Mouse (Mus musculus): Measurements from ENCODE around the gene Rad54l. TPM values are rescaled to one million over a fixed set of nuclear protein-coding genes. Genes with fewer than 3 reads are reported as not detected.
A peak's percentile ranks its signal among the peaks of the same experiment; 100 is the strongest.

Rad54l gene
- total RNA-seq, 2 experiments from 2014 or later: 0.36 to 0.91 TPM

DNA sequence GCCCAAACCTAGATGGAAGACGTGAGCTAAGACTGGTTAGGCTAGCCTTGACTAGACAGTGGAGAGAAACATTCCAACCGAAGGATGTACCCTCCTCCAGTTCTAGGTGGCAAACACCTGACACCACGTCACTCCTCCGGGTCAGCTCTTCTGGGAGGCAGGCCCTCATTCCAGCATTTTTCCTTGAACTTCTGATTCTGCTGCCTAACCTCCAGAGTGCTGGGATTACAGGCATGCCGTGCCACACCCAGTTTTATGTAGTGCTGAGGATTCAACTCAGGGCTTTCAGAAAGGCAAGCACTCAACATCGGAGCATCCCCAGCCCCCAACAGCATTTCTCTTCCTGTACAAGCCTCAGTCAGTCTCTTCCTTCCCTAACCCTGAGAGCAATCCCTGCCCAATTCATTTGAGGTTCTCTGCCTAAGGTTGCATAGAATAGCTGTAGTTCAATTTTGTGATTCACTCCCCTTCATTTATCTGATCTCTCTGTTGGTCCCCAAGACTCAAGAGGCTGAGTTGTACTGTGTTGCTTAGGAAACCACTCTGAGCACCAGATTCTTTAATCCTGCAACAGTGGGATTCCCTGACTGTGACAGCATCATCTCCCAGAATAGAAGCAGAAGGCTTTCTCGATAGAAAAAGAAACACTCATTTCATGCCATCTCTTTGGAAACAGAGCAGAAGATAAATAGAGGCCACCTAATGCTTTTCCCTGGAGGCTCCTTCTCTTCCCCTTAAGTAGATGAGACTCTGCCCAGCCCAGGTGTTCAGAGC is 17.5 kb upstream of the Rad54l start:
- no peak for DNase-seq

DNA sequence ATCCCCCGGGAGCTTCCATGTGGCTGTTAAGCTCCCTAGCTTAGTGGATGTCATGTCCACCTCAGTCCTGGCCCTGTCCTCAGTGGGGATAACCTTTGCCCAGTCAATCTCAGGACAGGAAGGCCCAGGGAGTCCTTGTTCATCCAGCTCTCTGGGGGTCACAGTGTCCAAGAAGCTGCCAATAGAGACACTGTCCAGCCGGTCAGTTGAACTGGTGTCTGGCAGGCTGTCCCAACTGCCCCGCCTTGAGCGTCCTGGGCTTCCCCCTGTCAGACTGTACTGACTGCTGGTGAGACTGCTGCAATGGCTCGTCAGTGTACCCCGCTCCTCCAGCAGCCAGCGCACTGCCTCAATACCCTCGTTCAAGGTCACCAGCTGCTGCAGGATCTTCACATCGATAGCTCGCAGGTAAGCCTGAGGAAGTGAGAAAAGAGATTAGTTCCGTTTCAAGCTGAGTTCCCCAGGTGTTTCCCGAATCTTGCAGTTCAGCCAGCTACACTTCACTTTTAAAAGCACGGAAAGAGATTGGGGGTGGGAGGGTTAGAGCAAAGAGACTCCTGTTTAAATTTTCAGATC is 14.0 kb upstream of the Rad54l start:
- DNase-seq: no peak

DNA sequence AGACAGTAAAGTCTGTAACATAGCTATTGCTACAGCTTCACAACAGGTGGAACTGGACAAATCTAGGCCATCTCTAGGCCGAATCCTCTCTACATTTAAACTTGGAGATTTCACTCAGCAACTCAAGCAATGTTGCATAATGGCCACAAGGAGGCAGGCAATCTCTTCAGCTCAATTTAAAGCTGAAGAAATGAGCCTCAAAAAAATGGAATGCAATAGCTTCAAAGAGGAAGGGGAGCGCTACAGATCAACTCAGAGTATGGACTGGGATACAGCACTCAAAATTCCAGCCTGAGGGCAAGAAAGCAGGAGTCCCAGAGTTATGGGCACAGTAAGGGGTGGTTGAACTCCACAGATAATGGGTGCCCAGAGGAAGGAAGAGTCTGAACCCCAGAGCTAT is 11.5 kb upstream of the Rad54l start:
- no peak for DNase-seq

DNA sequence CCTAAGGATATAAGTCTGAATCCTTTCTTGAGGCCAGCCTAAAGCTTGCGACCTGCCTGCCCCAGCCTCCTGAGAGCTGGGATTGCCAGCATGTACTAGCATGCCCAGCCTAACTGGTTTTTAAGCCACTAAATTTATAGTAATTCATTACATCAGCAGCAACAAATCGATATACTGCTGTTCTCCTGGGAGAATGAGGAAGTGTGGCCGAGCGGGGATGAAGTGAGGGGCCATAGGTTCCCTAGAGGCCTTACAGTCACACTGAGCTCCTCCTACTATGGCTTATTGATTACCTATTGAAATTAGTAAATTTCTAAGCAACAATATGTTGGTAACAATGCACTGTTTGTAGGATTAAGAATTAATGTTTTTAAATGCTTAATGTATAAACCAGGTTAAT is 9.6 kb upstream of the Rad54l start:
- no peak for DNase-seq

DNA sequence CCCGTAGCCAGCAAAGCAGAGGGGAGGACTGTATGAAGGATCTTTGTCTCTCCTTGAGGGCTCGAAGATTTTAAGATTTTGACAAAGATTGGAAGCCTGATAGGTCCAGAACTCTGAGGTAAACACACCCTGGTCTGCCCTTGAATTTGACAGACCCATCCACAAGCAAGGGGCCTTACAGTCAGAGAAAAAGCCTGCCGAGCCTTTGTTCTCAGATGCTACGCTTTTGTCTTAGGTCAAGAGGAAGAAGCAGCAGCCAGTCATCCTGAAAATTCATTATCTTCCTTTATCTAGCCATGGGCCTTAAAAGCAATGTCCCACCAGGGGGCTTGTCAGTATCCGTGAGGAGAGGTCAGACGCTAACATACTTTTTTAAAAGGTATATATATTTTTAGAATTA is 4.5 kb upstream of the Rad54l start:
- no peak for DNase-seq

DNA sequence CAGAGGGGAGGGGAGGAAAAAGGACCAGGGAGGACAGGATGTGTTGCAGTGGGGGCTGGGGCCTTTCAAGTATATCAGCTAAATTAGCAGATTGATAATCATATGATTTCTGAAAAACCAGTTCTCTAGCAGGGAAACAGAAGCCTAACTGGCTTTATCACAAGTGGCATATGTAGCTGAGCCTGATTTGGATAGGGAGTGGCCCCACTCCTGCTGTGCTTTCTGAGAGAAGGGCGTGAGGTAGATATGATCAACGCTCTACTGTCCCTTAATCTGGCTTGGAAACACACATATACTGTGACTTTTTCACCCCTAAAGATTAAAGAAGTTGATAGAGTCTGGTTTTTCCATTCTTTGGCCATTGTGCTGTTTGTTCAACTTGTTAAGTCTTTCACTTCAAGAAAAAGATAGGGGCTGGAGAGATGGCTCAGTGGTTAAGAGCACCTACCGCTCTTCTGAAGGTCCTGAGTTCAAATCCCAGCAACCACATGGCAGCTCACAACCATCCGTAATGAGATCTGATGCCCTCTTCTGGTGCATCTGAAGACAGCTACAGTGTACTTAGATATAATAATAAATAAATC is 2.4 kb upstream of the Rad54l start:
- DNase-seq: no peak

DNA sequence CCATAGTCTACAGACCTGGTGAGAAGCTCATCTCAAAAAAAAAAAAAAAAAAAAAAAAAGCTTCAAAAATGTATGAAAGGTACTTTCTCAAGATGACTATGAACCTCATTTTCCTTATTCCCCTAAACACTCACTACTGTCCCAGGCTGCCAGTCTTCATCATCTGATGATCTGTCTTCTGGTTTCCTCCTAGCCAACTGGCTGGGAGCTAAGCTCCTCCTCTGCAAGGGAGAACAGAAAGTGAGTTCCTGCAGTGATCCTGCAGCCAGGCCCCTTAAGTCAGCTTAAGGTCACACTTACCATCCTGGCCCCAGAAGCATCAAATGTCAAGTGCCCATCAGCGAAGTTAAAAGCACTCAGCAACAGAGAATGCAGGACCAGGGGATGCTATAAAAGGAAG is 728 bp downstream of the Rad54l start:
- no peak for DNase-seq

DNA sequence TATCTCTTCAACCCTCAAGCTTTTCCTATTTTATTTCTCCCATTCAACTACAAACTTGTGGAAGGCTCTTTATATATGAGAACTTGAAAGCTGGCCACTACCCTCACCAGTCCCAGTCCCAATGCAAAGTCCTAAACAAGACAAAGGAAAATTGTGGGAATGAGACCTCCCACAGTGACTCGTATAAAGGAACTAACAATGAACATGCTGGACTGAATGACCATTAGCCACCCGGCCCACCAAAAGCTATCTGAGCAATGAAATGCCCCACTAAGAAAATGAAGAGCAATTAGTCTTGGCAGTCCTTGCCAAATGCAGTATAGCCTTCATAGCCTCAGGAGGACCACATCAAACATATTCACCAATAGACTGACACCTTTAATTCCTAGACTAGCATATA is 12.0 kb downstream of the Rad54l start:
- no peak for DNase-seq

DNA sequence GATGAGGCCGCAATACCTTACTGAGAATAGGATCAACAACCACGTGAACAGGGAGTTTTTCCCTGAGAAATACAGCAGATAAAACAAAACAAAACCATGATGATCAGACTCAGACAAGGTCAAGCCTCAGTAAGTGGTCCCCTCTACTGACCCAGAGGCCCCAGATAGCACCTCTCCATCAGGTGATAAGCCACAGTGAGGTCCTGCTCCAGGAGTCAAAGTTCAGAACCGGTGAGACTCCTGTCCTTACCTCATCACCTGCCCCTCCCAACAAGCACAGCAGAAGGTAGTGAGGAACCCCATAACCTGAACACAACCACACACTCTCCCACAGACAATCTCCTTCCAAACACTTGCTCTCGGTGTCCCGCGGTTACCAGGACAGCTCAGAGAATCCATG is 12.8 kb downstream of the Rad54l start:
- no peak for DNase-seq

DNA sequence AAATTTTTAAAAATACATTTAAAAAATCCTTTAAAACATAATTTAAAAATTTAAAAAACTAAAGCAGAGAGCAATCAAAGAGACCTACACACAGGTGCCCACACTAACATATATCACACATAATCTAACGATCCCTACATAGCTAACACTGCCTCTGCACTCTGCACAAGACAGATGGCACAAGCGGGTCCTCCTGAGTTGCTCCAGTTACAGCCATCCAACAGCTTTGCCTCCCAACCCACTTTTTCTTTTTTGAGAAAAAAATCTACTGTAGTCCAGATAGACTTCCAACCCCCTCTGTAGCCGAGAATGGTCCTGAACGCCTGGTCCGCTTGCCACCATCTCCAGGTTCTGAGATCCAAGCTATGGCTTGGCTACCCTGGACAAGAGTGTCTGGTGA is 18.2 kb downstream of the Rad54l start:
- no peak for DNase-seq

DNA sequence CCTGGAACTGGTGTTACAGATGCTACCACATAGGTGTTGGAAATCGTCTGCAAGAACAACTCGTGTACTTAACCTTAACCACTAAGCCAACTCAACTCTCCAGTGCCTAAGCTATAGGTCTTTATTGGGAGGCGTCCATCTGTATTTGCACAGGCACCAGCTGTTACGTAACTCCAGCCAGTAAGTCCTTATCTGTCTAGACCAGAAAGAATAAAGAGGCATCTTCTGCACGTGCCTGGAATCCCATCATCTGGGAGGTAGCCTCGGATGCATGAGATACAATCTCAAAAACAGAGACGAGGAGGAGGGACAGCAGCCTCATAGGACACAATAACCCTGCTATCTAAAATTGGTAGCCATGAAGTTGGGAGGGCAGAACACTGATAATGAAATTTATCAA is 22.5 kb downstream of the Rad54l start:
- no peak for DNase-seq

DNA sequence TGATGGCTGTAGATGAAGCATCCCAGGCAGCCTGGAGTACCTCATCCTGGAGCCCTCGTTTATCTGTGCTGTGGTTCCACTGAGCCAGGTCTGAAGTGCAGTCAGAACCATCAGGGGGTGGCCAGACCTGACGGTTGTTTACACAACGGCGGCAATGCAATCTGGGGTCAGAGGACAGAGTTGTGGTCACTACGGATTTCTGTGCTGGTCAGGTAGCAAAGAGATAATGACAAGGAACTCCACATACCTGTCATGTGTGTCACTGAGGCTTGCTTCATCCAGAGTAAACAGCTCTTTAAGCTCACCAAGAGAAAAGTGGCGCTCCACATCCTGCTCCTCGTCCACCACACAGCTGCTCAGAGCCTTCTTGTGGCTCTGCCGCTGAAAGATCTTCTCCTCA is 26.3 kb downstream of the Rad54l start:
- DNase-seq: no peak

DNA sequence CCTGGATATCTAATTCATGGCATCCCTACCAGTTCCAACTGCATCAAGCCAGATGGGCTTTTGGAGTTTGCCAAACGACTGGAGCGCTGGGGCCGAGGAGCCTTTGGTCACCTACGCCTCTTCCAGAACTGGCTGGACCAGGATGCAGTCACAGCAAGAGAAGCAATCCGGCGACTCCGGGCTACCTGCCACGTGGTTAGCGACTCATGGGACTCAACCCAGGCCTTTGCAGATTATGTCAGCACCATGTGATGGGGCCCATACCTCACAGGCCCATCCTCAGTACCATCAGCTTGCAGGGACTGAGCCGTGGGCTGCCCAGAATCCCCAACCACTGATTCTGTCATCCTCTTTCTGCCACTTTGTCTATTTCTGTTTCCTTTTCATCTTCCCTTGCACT is 27.2 kb downstream of the Rad54l start:
- DNase-seq: no peak

DNA sequence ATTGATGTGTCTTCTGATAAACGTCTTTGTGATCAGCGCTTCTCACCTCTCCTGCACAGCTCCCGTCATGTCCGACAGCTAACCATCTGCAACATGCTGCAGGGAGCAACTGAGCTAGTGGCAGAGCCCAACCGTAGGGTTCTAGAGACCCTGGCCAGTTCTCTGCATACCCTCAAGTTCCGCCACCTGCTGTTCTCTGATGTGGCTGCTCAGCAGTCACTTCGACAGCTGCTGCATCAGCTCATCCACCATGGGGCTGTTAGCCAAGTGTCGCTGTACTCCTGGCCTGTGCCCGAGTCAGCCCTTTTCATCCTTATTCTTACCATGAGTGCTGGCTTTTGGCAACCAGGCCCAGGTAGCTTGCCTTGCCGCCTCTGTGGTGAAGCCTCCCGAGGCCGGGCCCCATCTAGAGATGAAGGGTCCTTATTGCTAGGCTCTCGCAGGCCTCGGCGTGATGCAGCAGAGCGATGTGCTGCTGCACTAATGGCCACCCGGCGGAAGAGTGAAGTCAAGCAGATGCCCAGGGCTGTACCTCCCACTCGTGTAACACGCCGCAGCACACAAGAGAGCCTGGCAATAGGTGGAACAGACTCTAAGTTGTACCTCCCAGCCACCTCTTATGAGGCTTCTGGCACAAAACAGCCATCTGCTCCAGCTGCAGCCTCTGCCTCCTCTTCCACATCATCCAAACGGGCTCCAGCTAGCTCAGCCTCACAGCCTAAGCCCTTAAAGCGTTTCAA is 34.8 kb downstream of the Rad54l start:
- DNase-seq: peak; percentile 15

DNA sequence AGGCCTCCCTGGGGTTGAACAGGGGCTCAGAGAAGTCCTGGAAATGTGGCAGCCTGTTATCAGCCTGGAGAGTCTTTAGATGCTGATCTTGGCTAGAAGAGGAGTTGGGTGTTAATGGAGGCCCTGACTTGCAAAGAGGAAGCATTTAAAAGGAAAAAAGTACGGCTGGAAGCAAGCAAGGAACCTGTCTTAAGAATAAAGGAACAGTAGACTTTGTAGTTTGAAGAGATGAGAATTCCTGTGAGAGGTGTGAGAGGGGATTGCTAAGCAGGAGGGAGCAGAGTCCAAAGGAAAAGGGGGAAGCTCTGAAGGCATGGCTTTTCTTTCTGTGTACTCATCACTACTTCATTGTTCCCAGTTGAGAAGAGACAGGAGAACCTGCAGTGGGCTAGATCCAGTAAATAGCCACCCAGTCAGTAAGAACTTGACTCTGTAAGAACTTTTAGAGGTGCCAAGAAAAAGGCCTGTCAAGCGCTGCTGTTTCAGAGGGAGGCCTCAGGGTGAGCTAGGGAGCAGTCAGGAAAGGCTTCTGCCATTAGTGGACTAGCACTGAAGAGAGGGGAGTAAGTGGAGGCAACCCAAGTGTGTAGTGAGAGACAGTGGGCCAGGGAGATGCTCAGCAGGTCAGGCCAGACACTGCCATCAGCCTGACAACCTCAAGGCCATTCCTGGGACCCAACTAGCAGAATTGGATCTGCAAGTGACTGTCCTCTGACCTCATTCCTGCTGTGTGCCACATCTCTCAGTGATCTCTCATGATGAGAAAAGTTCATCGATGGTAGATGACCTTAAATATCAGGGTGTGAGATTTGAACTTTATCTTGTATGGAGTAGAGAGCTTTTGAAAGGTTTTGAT is 46.0 kb downstream of the Rad54l start:
- DNase-seq: no peak

DNA sequence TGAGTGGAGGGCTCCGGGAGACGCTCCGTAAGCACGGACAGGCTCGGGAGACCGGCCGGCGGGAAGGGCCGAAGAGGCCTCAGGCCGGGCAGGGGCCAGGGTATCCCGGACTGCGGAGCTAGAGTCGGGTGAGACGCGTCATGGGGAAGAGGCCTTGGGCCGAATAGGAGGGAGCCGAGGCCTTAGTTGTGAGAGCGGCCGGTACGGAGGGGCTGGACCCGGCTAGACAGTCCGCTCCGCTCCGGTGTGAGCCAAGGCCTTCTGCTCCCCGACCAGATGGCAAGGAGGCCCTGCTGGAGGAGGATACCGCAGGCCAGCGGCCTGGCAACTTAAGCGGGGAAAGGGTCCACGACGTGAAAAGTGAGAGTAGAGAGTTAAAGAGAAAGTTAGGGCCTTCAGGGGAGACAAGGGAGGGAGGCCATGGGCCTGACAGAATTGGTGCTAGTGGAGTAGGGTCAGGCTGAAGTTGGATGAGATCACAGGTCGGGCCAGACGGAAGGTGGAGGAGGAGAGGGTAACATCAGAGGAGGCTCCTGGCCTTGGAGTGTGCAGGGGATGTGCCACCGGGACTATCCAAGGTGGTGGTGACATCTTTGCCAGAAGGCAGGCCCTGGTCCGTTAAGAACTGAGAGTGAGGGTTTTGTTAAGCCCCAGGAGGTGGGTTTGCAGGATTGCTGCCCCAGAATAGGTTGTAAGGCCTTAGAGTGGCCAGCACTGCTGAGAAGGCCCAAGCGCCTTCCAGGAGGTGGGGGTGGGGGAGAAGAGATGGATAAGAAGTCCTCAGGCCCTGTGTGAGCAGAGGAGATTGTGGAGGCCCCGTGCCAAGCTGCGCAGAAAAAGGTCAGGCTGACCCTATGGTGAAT is 46.9 kb downstream of the Rad54l start:
- peak; percentile 41 for DNase-seq

DNA sequence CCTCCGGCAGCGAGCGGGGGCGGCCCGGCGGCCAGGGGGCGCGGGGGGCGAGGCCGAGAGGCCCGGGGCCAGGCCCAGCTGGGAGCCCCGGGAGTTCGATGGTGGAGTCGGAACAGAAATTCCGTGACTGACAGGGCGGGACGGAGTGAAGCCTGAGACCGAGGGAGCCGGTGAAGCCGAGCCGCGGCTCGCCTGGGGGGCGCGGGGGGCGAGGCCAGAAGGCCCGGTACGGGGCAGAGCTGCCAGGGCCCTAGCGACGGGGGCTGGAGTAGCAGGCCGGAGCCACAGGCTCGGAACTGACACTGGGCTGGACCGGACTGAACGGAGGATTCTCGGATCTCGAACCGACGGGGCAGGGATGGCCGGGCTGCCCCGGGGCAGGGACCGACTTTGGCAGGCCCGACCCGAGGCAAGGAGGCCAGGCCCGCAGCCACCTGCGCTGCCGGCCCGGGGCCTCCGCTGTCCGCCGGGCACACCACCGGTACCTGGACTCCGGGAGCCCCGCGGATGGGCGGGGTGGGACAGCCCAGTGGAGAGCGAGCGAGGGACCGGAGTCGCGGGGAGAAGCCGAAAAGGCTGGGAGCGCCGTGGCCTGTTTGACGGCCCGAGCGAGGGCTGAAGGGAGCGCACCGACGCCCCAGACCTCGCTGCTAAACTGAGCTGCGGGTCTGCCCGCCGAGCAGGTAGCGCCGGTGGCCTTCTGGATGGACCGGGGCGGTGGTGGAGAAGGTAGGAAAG is 47.7 kb downstream of the Rad54l start:
- DNase-seq: peak; percentile 76

DNA sequence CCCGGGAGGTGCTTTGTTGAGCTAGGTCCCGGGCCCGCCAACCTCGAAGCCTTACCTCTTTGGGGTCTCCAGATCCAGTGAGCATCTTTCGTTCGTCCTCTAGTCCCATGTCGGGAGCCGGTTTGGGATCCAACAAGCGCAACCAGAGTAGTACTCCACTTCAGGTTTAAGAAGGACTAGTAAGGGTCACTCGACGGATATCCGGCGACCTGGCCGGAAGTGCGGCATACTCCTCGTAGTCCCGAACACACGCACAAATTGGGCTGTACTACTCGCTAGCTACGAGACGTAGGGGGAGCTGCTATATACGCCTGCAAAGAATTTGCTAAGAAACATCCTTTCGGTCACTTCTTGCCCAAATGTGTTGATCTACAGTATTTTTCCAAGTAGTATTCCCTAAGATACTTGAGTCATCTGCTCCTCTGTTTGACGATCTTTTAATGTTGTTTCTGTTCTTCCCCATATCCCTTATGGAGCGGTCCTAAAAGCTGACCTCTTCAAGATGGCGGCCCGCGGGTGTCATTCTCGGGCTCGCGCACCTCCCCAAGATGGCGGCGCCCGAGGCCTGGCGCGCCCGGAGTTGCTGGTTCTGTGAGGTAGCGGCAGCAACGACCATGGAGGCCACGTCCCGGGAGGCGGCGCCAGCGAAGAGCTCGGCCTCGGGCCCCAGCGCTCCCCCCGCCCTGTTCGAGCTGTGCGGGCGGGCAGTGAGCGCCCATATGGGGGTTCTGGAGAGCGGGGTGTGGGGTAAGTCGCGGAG is 48.4 kb downstream of the Rad54l start, which contains the start of the genes Uqcrh and Lrrc41:
Gene Uqcrh (minus strand): TSS at position 211 of the 760 bp plus-strand sequence.
Gene Lrrc41 (plus strand): TSS at position 409 of the 760 bp plus-strand sequence.
- DNase-seq: peak; percentile 92

DNA sequence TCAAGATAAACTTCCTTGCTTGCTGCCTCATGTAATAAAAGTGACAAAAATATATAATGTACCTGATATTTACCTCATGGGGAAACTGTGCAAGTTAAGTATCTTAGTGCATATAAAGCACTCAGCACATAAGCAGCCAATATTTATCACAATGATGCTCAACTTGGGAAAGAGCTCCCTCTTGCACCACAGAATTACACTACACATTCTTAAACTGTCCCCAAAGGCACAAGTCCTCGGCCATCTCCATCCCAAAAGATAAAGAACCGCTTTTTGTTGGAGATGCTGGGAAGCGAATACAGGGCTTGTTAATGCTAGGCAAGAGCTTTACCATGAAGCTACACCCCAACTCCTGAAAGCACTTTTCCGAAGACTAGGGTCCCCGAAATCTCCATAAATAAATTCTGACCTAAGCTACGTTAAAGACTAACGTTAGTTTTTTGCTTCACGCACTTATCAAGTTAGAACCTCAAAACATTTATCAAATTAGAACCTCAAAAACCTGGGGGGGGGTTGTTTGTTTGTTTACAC is 49.3 kb downstream of the Rad54l start:
- DNase-seq: no peak
